Mouse (Mus musculus): ENCODE measurements around the gene Tmem184c. TPM values are rescaled to one million over a fixed set of nuclear protein-coding genes. Genes with fewer than 3 reads are reported as not detected.

Gene Tmem184c
- total and polyA plus RNA-seq, 3 experiments, result 25.1 to 53.2 (median 29.5) TPM

- H3K4me1 ChIP-seq (ENCODE audit: control insufficient read depth in 1 of 2, insufficient read depth in 2 of 2), result peaks cover 5 to 9% of the 10 kb centered on the region in 2 experiments; a peak in 2 of 4 replicates
- peak overlapping the region; percentile 93 to 97 (median 95) for H3K4me3 ChIP-seq (replicated peaks in 1 of 3; ENCODE audit: low read depth in 2 of 3, low read length in 2 of 3, poor library complexity in 1 of 3)
- H3K79me2 ChIP-seq (replicated peaks; ENCODE audit: control insufficient read depth, extremely low read depth, insufficient read depth, poor library complexity, severe bottlenecking), result peaks cover 13% of the 10 kb centered on the region
- no peak overlapping the region for H3K27ac ChIP-seq (ENCODE audit: insufficient read depth, low read depth)
- peak overlapping the region; percentile 75 for H3K4me2 ChIP-seq (ENCODE audit: insufficient read depth, low read depth, poor library complexity, severe bottlenecking)
- H3K9ac ChIP-seq (ENCODE audit: insufficient read depth, low read depth), result peak overlapping the region; percentile 90
- dilution Hi-C loops (cut with MboI; ENCODE audit: extremely low pct_ligation_motif_present, extremely low pct_unique_long_range_greater_than_20kb, low sequenced_read_pairs), result no loop called here
- H3K27me3 ChIP-seq (replicated peaks), result no peaks in the 10 kb centered on the region
- in situ Hi-C loops (cut with MboI; ENCODE audit: low pct_ligation_motif_present, low pct_unique_long_range_greater_than_20kb, low sequenced_read_pairs), result loop anchor here (10.0 kb wide), 1 partner anchor 135 kb away; no protein-coding TSS in a partner anchor
- peaks cover 4% of the 10 kb centered on the region for H3K9me3 ChIP-seq (replicated peaks; ENCODE audit: low read length)
- peak; percentile 63 for DNase-seq (ENCODE audit: extremely low read depth)
- H3K36me3 ChIP-seq (replicated peaks in 1 of 2; ENCODE audit: control insufficient read depth in 1 of 2, insufficient read depth in 1 of 2, low read length in 1 of 2), result peaks cover 23 to 37% of the 10 kb centered on the region in 2 experiments
- TF ChIP-seq KAT2A (IDR thresholded peaks at IDR 0.05; ENCODE audit: insufficient replicate concordance, low read length) (no peak), RCOR1 (conservative IDR thresholded peaks at IDR 0.05; ENCODE audit: low read depth, low read length) (no peak), SIN3A (IDR thresholded peaks at IDR 0.05; ENCODE audit: low read length) (peak; percentile 81), USF2 (conservative IDR thresholded peaks at IDR 0.05; ENCODE audit: low read depth, low read length) (no peak), MAFK (IDR thresholded peaks at IDR 0.05; ENCODE audit: insufficient replicate concordance, low read length) (no peak), JUND (conservative IDR thresholded peaks at IDR 0.05; ENCODE audit: low read depth, low read length) (no peak; the same call in 1 of the 2 replicates), ZC3H11A (IDR thresholded peaks at IDR 0.05; ENCODE audit: low read depth, low read length) (no peak), ZMIZ1 (IDR thresholded peaks at IDR 0.05; ENCODE audit: low read depth, low read length) (no peak), SMC3 (IDR thresholded peaks at IDR 0.05; ENCODE audit: low read depth, low read length) (peak; percentile 37), NRF1 (IDR thresholded peaks at IDR 0.05; ENCODE audit: low read depth, low read length) (no peak), NELFE (IDR thresholded peaks at IDR 0.05; ENCODE audit: low read depth, low read length) (no peak), MAZ (IDR thresholded peaks at IDR 0.05; ENCODE audit: low read depth, low read length) (no peak), USF1 (IDR thresholded peaks at IDR 0.05; ENCODE audit: low read depth, low read length) (no peak), CTCF (conservative IDR thresholded peaks at IDR 0.05 in 1 of 2, IDR thresholded peaks at IDR 0.05 in 1 of 2; ENCODE audit: low read depth in 2 of 2, low read length in 2 of 2) (peak; percentile 28 to 74; a peak in 3 of 4 replicates), CHD2 (IDR thresholded peaks at IDR 0.05; ENCODE audit: low read length) (no peak), EP300 (IDR thresholded peaks at IDR 0.05; ENCODE audit: low read length) (no peak), UBTF (IDR thresholded peaks at IDR 0.05; ENCODE audit: low read depth, low read length) (no peak), TCF12 (IDR thresholded peaks at IDR 0.05; ENCODE audit: low read depth, low read length) (no peak), RAD21 (IDR thresholded peaks at IDR 0.05; ENCODE audit: low read depth, low read length) (peak; percentile 47), MYC (IDR thresholded peaks at IDR 0.05; ENCODE audit: low read depth, low read length) (no peak), ETS1 (conservative IDR thresholded peaks at IDR 0.05; ENCODE audit: low read depth, low read length) (no peak), POLR2A (IDR thresholded peaks at IDR 0.05; ENCODE audit: low read depth, low read length) (no peak), ZNF384 (IDR thresholded peaks at IDR 0.05; ENCODE audit: low read depth, low read length) (no peak), ELF1 (IDR thresholded peaks at IDR 0.05; ENCODE audit: low read depth, low read length) (peak; percentile 62; the same call in 1 of the 2 replicates), JUN (IDR thresholded peaks at IDR 0.05; ENCODE audit: insufficient read depth, low read depth, low read length) (no peak), MXI1 (IDR thresholded peaks at IDR 0.05; ENCODE audit: low read depth, low read length) (peak; percentile 65; the same call in 1 of the 2 replicates), BHLHE40 (IDR thresholded peaks at IDR 0.05; ENCODE audit: low read depth, low read length) (0 out of 2 replicates have a peak, but pooled peaks have one; percentile 13), CHD1 (IDR thresholded peaks at IDR 0.05; ENCODE audit: low read depth, low read length) (no peak)
Observed at GRCm38 (mm10) chr8:77549881-77550580, 60.5 kb downstream of the Tmem184c start.

All from CH12.LX (cell line).